Mouse (Mus musculus): ENCODE data around the gene Sspn.

GRCm38 (mm10) chr6:146008450-146008981, 77.1 kb downstream of the Sspn start:
- TF ChIP-seq EP300 (IDR thresholded peaks at IDR 0.05; ENCODE audit: low read depth) (no peak), CTCF (IDR thresholded peaks at IDR 0.05; ENCODE audit: low read depth) (peak; percentile 55)
